Mouse (Mus musculus) midbrain, embryonic 14.5 days (tissue): ENCODE measurements around the gene Rxfp4. TPM values are rescaled to one million over a fixed set of nuclear protein-coding genes. Genes with fewer than 3 reads are reported as not detected.

Experiments used
- ATAC-seq: fragments of 200-750 bp; cut with Nextera tagmentation; 2 replicates; pipeline ENCODE4 v1.8.0; 2017; ENCODE audit warnings: moderate number of reproducible peaks, moderate library complexity; ENCODE audit not compliant: low FRiP score, low TSS enrichment
- DNase-seq: peaks from one replicate; pipeline ENCODE4 v3.0.0-alpha.2; 2015
- H3K27ac ChIP-seq: fragments of 300-500 bp; sonication (generic); replicated peaks from 2 replicates; pipeline ENCODE4 v1.5.1; 2014; ENCODE audit warnings: mild to moderate bottlenecking, low read depth, low read length, moderate library complexity
- H3K27me3 ChIP-seq: fragments of 300-500 bp; sonication (generic); 2 replicates; pipeline ENCODE4 v1.6.1; 2014; ENCODE audit warnings: low read length, control low read depth, mixed read lengths; ENCODE audit not compliant: control insufficient read depth, insufficient read depth
- H3K36me3 ChIP-seq: fragments of 300-500 bp; sonication (generic); 2 replicates; pipeline ENCODE4 v1.6.1; 2014; ENCODE audit warnings: low read length, control low read depth; ENCODE audit not compliant: control insufficient read depth, insufficient read depth
- H3K4me1 ChIP-seq: fragments of 300-500 bp; sonication (generic); 2 replicates; pipeline ENCODE4 v1.6.1; 2014; ENCODE audit warnings: mild to moderate bottlenecking, antibody characterized with exemption, low read length, control low read depth; ENCODE audit not compliant: control insufficient read depth, insufficient read depth
- H3K4me2 ChIP-seq: fragments of 300-500 bp; sonication (generic); 2 replicates; pipeline ENCODE4 v1.6.1; 2014; ENCODE audit warnings: mild to moderate bottlenecking, low read length, moderate library complexity
- H3K4me3 ChIP-seq: fragments of 300-500 bp; sonication (generic); replicated peaks from 2 replicates; pipeline ENCODE4 v1.5.1; 2014; ENCODE audit warnings: low read depth, low read length
- H3K9ac ChIP-seq: fragments of 300-500 bp; sonication (generic); replicated peaks from 2 replicates; pipeline ENCODE4 v1.6.1; 2014; ENCODE audit warnings: mild to moderate bottlenecking, low read length, moderate library complexity
- H3K9me3 ChIP-seq: fragments of 300-500 bp; sonication (generic); 2 replicates; pipeline ENCODE4 v1.6.1; 2016; ENCODE audit warnings: low read length, control low read depth, mixed read lengths; ENCODE audit not compliant: control insufficient read depth
- WGBS: fragments of 180-500 bp; shearing (Covaris S2); extraction: QIAGEN DNeasy Blood & Tissue Kit; methylation state at CpG from one replicate; pipeline ENCODE4 v1.1.7; 2014; 5-methylcytosine and 5-hydroxymethylcytosine counted together
- polyA plus RNA-seq: library from polyadenylated mRNA; unstranded; fragments of >200 nt; fragmentation: Nextera tagmentation; extraction: Ambion mirVana; gene quantifications from 2 replicates; pipeline ENCODE4 v1.2.1, GENCODE M21; 2014

Rxfp4 gene
- polyA plus RNA-seq, 1 experiment from 2014 or later = not detected

DNA sequence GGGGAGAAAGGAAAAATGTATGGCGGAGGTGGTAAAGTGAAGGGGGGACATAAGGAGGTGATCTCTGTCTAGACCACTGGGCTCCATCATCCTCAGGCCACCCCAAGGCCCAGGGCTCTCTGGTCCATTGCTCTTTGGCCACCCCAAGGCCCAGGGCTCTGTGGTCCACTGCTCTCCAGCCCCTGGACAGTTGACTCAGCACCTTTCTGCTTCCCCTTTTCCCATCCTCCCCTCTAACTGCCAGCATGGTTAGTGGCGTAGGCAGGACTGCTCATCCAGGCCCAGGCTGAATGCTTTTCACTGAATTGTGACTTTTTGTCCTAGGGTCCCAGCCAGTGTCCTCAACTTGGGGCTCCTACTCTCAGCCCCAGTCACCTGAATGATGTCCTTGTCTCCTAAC lies 25.4 kb downstream of the Rxfp4 start:
- ATAC-seq = no peak
- Histone ChIP-seq H3K4me2 (no peak overlapping the region), H3K27ac (no peak overlapping the region), H3K27me3 (no peaks in the 10 kb centered on the region), H3K4me3 (no peak overlapping the region), H3K4me1 (peaks cover 29% of the 10 kb centered on the region), H3K36me3 (peaks cover 53% of the 10 kb centered on the region), H3K9ac (no peak overlapping the region), H3K9me3 (no peaks in the 10 kb centered on the region)
- 91% methylated on average over 2 of the region's 2 CpGs for WGBS
- no peak for DNase-seq

DNA sequence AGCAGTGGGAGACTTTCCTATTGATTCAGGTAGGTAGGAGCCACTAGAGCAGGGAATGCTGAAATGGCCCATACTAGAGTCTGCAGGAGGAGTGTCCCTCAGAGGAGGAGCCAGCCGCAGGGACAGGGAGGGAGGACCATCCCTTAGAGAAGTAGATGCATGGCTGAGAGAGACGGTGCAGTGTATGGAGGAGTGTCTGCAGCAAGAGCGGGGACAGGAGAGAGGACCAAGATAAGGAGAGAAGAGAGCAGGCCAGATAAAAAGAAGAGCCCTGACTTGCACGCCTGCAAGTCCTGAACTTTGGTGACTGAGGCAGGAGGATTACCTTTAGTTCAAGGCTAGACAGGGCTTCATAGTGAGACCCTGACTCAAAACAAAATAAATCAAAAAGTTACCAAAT lies 25.8 kb downstream of the Rxfp4 start:
- H3K36me3 ChIP-seq = peaks cover 49% of the 10 kb centered on the region
- peak overlapping the region; percentile 26; the same call in 1 of the 2 replicates for H3K27ac ChIP-seq
- no peak overlapping the region for H3K4me3 ChIP-seq
- no peak for ATAC-seq
- 71% methylated on average over 4 of the region's 4 CpGs for WGBS
- no peaks in the 10 kb centered on the region for H3K27me3 ChIP-seq
- H3K9ac ChIP-seq = no peak overlapping the region
- H3K4me2 ChIP-seq = 0 out of 2 replicates have a peak overlapping the region, but pooled peaks have one; percentile 18
- no peaks in the 10 kb centered on the region for H3K9me3 ChIP-seq
- H3K4me1 ChIP-seq = peaks cover 29% of the 10 kb centered on the region
- no peak for DNase-seq

DNA sequence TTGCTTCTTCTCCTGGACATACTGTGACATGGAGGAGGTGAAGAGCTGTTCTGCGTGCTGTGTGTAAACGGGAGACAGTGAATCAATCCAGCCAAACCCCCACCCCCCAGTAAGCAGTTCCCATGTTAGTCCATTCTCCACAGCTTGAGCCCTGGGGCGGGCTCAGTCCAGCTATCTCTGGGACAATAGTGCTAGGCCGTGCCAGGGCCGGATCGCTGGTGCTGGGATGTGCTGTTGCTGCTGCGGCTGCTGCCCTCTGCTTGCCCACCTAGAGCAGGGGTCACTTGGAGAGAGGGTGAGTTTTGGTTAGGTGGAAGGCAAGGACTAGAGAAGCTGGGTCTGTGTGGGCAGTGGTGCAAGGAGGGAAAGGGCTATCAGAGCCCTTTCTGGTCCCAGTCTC lies 26.6 kb downstream of the Rxfp4 start:
- 66% methylated on average over 7 of the region's 7 CpGs for WGBS
- Histone ChIP-seq H3K4me3 (no peak overlapping the region), H3K4me1 (peaks cover 29% of the 10 kb centered on the region), H3K36me3 (peaks cover 41% of the 10 kb centered on the region), H3K9ac (peak overlapping the region; percentile 31), H3K27ac (peak overlapping the region; percentile 26), H3K4me2 (peak overlapping the region; percentile 99), H3K9me3 (no peaks in the 10 kb centered on the region), H3K27me3 (no peaks in the 10 kb centered on the region)
- DNase-seq (no peak), ATAC-seq (no peak)

DNA sequence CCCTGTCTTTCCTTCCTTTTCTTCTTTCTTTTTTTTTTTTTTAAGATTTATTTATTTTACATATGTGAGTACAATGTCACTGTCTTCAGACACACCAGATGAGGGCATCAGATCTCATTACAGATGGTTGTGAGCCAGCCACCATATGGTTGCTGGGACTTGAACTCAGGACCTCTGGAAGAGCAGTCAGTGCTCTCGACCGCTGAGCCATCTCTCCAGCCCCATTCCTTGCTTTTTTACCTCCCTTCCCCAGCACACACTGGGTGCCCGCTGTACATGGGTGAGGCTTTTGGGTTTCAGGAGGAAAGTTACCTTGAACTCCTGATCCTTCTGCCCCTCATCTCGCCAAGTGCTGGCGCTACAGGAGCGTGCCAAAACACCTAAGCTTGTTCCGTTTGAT lies 27.4 kb downstream of the Rxfp4 start:
- H3K27ac ChIP-seq = peak overlapping the region; percentile 95; the same call in 1 of the 2 replicates

DNA sequence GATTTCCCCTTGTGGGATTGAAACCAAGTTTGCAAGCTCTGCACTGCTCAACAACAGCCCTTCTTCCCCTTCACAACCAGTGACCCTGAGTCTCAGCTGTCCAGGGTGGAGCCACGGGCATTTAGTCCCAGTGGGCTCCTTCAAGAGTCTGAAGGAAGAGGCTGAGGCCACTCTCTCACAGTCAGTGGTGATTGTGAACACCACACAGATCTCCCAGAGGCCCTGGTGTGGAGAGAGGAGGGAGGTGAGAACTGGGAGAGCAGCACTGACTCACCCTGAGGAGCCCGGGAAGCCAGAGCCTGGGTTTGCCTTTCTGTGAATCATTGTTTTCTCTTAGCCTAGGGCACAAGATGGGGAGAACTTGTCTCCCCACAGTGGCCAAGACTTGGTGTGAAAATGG lies 28.0 kb downstream of the Rxfp4 start:
- peaks cover 29% of the 10 kb centered on the region for H3K4me1 ChIP-seq
- 19% methylated on average over 2 of the region's 2 CpGs for WGBS
- DNase-seq = no peak

More for the DNA sequence above, 27.4 kb downstream of the Rxfp4 start:
- Histone ChIP-seq H3K9ac (peak overlapping the region; percentile 98), H3K36me3 (peaks cover 33% of the 10 kb centered on the region), H3K27me3 (no peaks in the 10 kb centered on the region), H3K4me3 (no peak overlapping the region; the same call in 1 of the 2 replicates), H3K4me1 (peaks cover 29% of the 10 kb centered on the region), H3K9me3 (no peaks in the 10 kb centered on the region), H3K4me2 (peak overlapping the region; percentile 99)
- WGBS = 88% methylated on average over 7 of the region's 7 CpGs
- no peak for ATAC-seq
- DNase-seq = no peak

DNA sequence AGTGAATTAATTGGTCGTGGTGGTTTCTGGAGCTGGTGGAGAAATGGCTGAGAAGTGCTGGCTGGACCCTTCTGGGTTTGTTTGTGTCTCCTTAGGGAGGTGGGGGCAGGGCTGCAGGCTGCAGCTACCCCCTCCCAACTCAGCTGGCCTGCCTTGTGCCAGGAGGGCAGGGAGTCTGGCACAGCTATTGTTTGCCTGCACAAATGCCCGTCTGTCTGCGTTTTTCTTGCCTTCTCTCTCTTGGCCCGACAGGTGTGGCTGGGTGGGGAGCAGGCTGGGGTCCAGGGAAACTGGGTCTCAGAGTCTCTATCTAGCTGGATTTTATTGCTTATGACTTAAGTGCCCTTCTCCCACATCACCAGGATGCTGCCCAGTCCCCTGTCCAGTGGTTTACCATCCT lies 28.6 kb downstream of the Rxfp4 start:
- peaks cover 21% of the 10 kb centered on the region for H3K36me3 ChIP-seq
- H3K4me2 ChIP-seq = peak overlapping the region; percentile 99
- peaks cover 29% of the 10 kb centered on the region for H3K4me1 ChIP-seq
- peak overlapping the region; percentile 98 for H3K9ac ChIP-seq
- H3K27me3 ChIP-seq = no peaks in the 10 kb centered on the region
- peak overlapping the region; percentile 92 for H3K4me3 ChIP-seq
- DNase-seq (peak; percentile 63), ATAC-seq (peak; percentile 46; the same call in 1 of the 2 replicates)
- 8% methylated on average over 4 of the region's 4 CpGs for WGBS
- H3K27ac ChIP-seq = peak overlapping the region; percentile 95
- H3K9me3 ChIP-seq = no peaks in the 10 kb centered on the region

More for the DNA sequence above, 28.0 kb downstream of the Rxfp4 start:
- no peak for ATAC-seq
- H3K27me3 ChIP-seq = no peaks in the 10 kb centered on the region
- peak overlapping the region; percentile 98 for H3K9ac ChIP-seq
- no peaks in the 10 kb centered on the region for H3K9me3 ChIP-seq
- H3K36me3 ChIP-seq = peaks cover 27% of the 10 kb centered on the region
- peak overlapping the region; percentile 95 for H3K27ac ChIP-seq
- H3K4me3 ChIP-seq = peak overlapping the region; percentile 92
- H3K4me2 ChIP-seq = peak overlapping the region; percentile 99

DNA sequence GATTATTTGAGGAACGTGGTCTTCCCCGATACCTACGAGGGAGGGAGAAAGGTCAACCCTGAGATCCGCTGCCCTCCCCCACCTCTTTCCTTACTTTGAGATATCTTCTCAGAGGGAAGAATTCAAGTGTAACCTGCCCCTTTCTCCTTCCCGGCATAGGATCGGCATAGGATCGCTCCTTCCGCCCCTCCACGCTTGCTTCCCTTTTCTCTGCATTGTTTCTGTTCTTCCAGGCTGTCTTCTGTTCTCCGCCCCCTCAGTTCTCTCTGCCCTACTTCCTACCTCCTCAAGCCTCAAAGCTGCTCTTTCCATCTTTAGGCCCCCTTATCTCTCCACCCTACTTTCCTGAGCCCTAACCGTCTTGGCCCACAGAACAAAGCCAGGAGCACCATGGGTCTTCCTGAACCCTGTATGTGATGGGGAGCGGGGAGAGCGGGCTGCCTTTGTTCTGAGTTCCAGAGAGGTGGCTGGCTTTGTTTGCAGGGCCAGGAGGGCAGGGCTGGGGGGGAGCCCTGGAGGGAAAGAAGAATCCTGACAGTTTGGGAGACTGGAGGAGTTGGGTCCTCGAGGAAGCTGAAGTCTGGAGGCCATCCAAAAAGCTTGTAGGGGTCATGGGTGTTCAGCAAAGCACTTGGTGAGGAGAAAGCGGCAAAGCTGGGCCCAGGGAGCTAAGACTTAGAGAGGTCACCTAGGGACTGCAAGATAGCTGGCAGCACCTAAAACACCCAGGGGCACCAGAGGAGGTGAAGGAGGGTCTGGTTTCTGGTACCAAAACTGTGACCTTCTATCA lies 29.4 kb downstream of the Rxfp4 start:
- DNase-seq (peak; percentile 66), ATAC-seq (no peak)
- Histone ChIP-seq H3K4me1 (peaks cover 29% of the 10 kb centered on the region), H3K27ac (peak overlapping the region; percentile 95), H3K9me3 (no peaks in the 10 kb centered on the region), H3K27me3 (no peaks in the 10 kb centered on the region), H3K36me3 (peaks cover 16% of the 10 kb centered on the region; the same call in 1 of the 2 replicates), H3K4me2 (peak overlapping the region; percentile 99), H3K4me3 (peak overlapping the region; percentile 92), H3K9ac (peak overlapping the region; percentile 98)
- WGBS = under 1% methylated on average over 15 of the region's 15 CpGs

DNA sequence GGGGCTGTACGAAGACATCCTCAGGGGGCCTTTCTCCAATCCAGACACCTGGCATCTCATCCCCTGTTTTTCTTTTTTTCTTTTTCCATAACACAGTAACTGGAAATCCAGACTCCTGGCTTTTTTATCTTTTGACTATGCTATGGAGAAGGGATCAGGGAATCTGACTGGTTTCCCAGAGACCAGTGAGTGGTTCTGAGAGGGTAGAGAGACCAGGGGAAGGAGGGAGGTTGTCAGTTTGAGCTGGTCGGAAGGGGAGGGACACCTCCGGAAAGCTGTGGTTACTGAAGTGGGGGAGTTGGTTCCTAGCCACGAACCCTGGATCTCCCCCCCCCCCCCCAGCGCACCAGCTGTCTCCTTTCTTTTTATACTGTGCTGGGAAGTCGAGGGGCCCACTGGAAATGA lies 30.0 kb downstream of the Rxfp4 start:
- Histone ChIP-seq H3K4me1 (peaks cover 29% of the 10 kb centered on the region), H3K4me2 (peak overlapping the region; percentile 99), H3K9me3 (no peaks in the 10 kb centered on the region), H3K27me3 (no peaks in the 10 kb centered on the region), H3K4me3 (peak overlapping the region; percentile 92), H3K36me3 (peaks cover 16% of the 10 kb centered on the region; the same call in 1 of the 2 replicates), H3K9ac (peak overlapping the region; percentile 98), H3K27ac (peak overlapping the region; percentile 95)
- 1% methylated on average over 5 of the region's 6 CpGs for WGBS
- ATAC-seq = peak; percentile 41; the same call in 1 of the 2 replicates
- peak; percentile 69 for DNase-seq
